Mouse (Mus musculus) megakaryocyte, embryonic 14.5 days (primary cell): Measurements from ENCODE around the gene Gm28043.

Experiments used
- FLI1 ChIP-seq: IDR thresholded peaks from 2 replicates; pipeline ENCODE4 v1.6.1; 2012; ENCODE audit warnings: low read length, inconsistent platforms, mixed read lengths
- GATA1 ChIP-seq: IDR thresholded peaks from 3 replicates; pipeline ENCODE4 v1.6.1; 2012; ENCODE audit warnings: mixed read lengths, low read length, inconsistent platforms, borderline replicate concordance

DNA sequence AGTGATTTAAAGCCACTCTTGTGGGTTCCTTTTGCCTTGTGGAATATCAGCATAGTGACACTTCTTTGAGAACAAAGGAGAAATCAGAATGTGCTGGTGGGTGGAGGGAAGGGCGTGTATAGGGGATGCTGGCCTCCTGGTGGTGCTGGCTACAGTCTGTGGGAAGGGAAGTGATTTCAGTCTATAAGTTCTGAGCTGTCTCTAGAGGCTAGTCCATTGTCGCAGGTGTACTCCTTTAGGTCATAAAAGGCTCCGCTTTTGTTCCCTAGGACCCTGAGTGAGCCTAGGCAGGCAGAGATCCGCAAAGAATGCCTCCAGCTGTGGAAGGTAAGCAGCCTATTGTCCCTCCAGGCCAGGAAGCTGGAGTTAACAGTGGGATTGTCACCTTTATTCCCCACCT lies 79.8 kb downstream of the Gm28043 start:
- no peak for TF ChIP-seq GATA1
- TF ChIP-seq FLI1: no peak
